Mouse (Mus musculus): ENCODE data around the gene Rtn1. TPM values are rescaled to one million over a fixed set of nuclear protein-coding genes. Genes with fewer than 3 reads are reported as not detected.

Rtn1 gene
- polyA plus RNA-seq, 1 experiment from 2014 or later = 3,115 TPM

DNA sequence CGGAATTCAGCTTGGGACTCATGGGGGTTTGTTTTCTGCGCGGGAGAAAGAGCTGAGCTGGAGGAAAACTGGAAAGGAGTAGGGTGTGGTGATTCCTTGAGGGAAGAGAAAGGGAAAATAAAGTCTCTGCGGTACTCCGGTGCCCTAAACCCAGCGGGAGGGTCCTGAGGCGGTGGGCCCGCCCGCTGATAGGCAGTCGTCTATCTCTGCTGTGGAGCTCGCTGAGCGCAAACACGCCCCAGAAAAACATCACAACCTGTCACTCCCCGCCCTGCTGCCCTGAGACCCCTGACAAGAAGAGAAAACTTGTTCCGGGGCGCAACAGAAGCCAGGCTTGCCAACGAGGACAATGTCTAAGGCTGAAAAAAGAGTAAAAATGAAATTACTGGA lies 1.1 kb downstream of the Rtn1 start:
- H3K36me3 ChIP-seq (replicated peaks) = no peaks in the 10 kb centered on the region
- H3K9me3 ChIP-seq = no peaks in the 10 kb centered on the region
- peaks cover 19% of the 10 kb centered on the region for H3K4me1 ChIP-seq
- peak; percentile 58 for ATAC-seq (replicated peaks)
- H3K27ac ChIP-seq = peak overlapping the region; percentile 91
- H3K9ac ChIP-seq = peak overlapping the region; percentile 86
- H3K4me3 ChIP-seq = peak overlapping the region; percentile 86
- H3K4me2 ChIP-seq = peak overlapping the region; percentile 70
- H3K27me3 ChIP-seq (replicated peaks) = no peaks in the 10 kb centered on the region
- WGBS = under 1% methylated on average over 17 of the region's 17 CpGs

DNA sequence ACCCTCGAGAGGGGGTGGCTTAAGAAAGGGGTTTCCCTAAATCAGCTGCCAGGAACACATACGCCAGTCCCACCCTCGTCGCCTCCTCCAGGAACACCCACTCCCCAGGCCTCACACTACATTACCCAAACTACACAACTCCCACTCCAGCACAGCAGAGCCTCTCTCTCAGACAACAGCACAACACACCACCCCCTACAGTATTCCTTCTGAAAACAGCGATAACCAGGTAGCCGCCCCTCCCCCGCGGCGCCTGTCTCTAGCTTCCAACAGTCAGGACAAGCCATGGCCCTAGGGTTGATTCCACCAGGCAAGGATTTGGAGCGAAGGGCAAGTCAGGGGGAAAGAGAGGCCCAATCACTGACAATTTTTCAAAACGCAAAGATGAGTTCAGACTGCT lies 1.7 kb downstream of the Rtn1 start:
- peak overlapping the region; percentile 86 for H3K9ac ChIP-seq
- peak; percentile 40; the same call in 1 of the 2 replicates for ATAC-seq (replicated peaks)
- H3K4me2 ChIP-seq = peak overlapping the region; percentile 70
- 9% methylated on average over 11 of the region's 11 CpGs for WGBS
- H3K27me3 ChIP-seq (replicated peaks) = no peaks in the 10 kb centered on the region
- H3K36me3 ChIP-seq (replicated peaks) = no peaks in the 10 kb centered on the region
- H3K9me3 ChIP-seq = no peaks in the 10 kb centered on the region
- peaks cover 19% of the 10 kb centered on the region for H3K4me1 ChIP-seq
- H3K4me3 ChIP-seq = peak overlapping the region; percentile 86
- peak overlapping the region; percentile 91; the same call in 1 of the 2 replicates for H3K27ac ChIP-seq

DNA sequence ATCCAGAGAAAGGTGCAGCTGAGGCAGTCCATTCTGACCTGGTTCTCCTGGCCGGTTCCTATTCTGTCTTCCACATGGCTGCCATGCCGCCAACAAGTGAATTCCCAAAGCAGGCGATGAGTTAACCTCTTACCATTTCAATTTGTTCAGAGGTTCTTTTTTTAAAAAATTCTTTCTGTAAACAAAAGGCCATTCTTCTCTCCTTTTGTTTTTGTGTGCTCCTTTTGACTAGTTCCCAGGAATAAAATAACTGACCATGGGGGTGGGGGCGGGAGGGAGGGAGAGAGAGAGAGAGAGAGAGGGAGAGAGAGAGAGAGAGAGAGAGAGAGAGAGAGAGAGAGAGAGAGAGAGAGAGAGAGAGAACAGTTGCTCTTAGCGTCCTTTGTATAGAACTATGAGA lies 3.8 kb downstream of the Rtn1 start:
- Histone ChIP-seq H3K27me3 (replicated peaks) (no peaks in the 10 kb centered on the region), H3K9me3 (no peaks in the 10 kb centered on the region), H3K4me2 (no peak overlapping the region), H3K27ac (no peak overlapping the region), H3K4me3 (no peak overlapping the region), H3K9ac (no peak overlapping the region), H3K4me1 (peaks cover 19% of the 10 kb centered on the region), H3K36me3 (replicated peaks) (no peaks in the 10 kb centered on the region)
- no peak for ATAC-seq (replicated peaks)
- WGBS = 24% methylated on average over 4 of the region's 5 CpGs

DNA sequence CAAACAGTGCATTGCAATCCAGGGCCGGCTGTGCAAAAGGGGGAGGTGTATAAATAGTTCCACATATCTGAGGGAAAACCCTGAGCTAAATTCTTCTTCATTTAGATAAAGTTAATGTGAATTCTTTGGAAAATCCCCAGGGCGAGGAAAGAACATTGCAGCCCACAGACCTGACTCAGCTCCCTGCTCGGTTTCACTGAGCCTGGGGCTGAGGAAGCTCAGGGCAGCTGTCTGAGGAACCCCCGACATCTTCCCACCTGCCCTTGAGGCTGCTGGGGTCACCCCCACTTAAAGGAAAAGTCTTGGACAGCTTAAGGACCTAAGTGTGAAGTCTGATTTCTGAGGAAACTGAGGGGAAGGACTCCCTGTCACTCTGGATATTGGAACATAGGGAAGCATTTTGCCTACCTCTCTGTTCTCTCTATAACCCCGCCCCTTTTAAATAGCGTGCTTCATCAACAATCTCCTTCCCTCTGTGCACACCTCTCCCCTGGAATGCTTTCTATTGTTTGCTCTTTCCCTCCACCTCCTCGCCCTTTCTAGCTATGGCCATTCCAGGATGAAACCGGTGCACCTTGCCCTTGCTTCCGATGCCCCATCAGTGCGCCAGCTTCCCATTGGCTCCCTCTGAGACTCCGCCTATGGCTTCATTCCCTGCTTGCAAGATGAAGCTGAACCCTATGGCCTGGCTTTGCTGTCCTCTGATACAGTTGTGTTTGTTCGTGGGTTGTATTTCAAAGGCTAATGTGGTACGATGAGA lies 15.6 kb downstream of the Rtn1 start:
- Histone ChIP-seq H3K36me3 (replicated peaks) (no peaks in the 10 kb centered on the region), H3K9me3 (no peaks in the 10 kb centered on the region), H3K4me1 (peaks cover 7% of the 10 kb centered on the region; the same call in 1 of the 2 replicates), H3K27ac (no peak overlapping the region), H3K4me3 (no peak overlapping the region), H3K9ac (no peak overlapping the region), H3K4me2 (no peak overlapping the region), H3K27me3 (replicated peaks) (no peaks in the 10 kb centered on the region)
- WGBS = 58% methylated on average over 13 of the region's 13 CpGs
- no peak for ATAC-seq (replicated peaks)

DNA sequence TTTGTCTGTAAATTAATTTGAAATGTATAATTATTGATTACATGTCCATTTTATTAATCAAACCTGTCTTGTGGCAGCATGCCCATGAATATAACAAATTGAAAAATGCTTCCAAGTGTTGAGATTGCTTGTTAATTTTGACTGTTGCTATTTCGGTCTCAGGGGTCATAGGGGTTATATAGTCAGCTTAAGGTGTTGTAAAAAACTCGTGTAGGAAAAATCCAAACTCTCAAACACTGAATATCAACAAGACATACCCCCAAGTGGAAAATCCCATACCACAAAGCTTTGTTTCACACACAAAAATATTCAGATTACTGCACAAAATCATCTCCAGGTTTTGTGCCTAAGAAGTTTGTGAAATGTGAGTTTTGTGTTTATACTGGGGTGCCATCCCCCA lies 18.5 kb downstream of the Rtn1 start:
- Histone ChIP-seq H3K27me3 (replicated peaks) (no peaks in the 10 kb centered on the region), H3K4me2 (no peak overlapping the region), H3K9me3 (no peaks in the 10 kb centered on the region), H3K27ac (no peak overlapping the region), H3K9ac (no peak overlapping the region), H3K36me3 (replicated peaks) (no peaks in the 10 kb centered on the region), H3K4me3 (no peak overlapping the region), H3K4me1 (peaks cover 7% of the 10 kb centered on the region; the same call in 1 of the 2 replicates)
- ATAC-seq (replicated peaks) = no peak
- 79% methylated on average over 2 of the region's 2 CpGs for WGBS

DNA sequence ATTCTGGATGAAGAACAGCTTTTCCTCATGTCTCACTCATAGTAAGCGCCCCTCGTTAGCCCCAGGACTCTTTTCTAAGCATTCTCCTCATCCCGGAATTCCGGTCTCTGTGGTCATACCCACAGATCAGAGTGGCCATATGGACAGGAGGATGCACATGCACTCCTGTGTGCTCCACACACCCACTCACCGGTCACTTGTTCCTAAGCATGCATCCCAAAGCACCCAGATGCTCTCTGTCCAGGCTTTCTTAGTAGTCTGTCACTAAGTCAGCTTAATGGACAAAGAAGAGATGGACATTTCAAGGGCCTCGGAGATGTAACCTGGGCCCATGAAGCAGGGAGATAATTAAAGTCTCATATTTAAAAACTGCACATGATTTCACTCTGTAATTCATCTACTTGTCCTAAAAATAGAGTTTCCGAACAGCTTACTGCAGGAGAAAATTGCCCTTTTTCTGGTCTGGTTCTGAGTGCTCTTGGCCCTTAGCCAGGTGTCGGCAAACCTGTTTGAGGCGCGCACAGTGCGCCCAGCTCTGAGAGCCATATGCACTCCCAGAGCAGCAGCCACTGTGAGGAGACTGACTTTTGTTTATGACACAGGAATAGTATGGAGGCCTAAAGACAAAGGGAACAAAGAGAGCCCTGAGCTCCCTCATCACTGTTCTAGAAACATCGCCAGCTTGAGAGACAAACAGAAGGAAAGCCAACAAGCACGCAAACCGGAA lies 19.3 kb downstream of the Rtn1 start:
- H3K9ac ChIP-seq = no peak overlapping the region
- H3K27ac ChIP-seq = peak overlapping the region; percentile 45
- no peak overlapping the region for H3K4me2 ChIP-seq
- H3K27me3 ChIP-seq (replicated peaks) = no peaks in the 10 kb centered on the region
- H3K4me1 ChIP-seq = peaks cover 7% of the 10 kb centered on the region; the same call in 1 of the 2 replicates
- peak; percentile 58; the same call in 1 of the 2 replicates for ATAC-seq (replicated peaks)
- H3K4me3 ChIP-seq = no peak overlapping the region
- 83% methylated on average over 14 of the region's 14 CpGs for WGBS
- H3K9me3 ChIP-seq = no peaks in the 10 kb centered on the region
- H3K36me3 ChIP-seq (replicated peaks) = no peaks in the 10 kb centered on the region

DNA sequence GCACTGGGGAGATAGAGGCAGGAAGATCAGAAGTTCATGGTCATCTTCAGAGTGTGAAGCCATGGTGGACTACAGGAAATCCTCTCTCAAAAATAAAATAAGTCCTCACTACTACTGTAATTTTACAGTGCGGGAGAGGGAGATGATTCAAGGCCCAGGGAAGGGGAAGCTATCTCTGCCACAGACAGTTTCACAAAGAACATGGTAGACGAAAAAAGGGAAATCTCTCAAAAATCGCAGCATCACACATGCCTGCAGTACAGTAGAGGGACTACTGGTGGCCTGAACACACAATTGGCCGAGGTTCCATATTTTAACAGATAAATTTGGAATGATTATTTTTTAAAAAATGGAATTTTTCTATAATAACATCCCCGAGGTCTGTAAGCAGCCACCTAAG lies 20.0 kb downstream of the Rtn1 start:
- Histone ChIP-seq H3K36me3 (replicated peaks) (no peaks in the 10 kb centered on the region), H3K4me3 (no peak overlapping the region), H3K4me2 (no peak overlapping the region), H3K4me1 (peaks cover 7% of the 10 kb centered on the region; the same call in 1 of the 2 replicates), H3K9ac (no peak overlapping the region), H3K27me3 (replicated peaks) (no peaks in the 10 kb centered on the region), H3K9me3 (no peaks in the 10 kb centered on the region), H3K27ac (no peak overlapping the region)
- WGBS = 91% methylated on average over 5 of the region's 5 CpGs
- ATAC-seq (replicated peaks) = no peak

DNA sequence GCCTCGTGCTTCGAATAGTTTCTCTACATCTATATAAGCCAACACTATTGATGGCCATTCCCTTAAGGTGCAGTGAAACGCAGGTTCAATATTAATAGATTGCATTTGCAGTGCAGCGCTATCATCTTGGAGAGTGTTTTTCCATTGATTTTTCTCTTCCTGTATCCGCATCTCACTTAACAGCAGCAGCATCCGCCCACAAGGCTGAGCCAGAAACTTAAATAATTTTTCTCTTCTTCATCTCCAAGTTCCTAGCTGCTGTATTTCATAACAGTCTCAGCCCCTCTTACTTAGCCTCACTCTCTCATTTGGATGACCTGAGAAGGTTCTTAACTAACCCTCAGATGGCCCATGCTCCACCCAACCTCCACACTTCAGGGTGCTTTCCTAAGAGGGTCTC lies 20.7 kb downstream of the Rtn1 start:
- no peak overlapping the region for H3K27ac ChIP-seq
- no peak overlapping the region for H3K4me3 ChIP-seq
- no peak overlapping the region for H3K9ac ChIP-seq
- no peaks in the 10 kb centered on the region for H3K27me3 ChIP-seq (replicated peaks)
- H3K4me2 ChIP-seq = no peak overlapping the region
- no peak for ATAC-seq (replicated peaks)
- peaks cover 7% of the 10 kb centered on the region; the same call in 1 of the 2 replicates for H3K4me1 ChIP-seq
- no peaks in the 10 kb centered on the region for H3K36me3 ChIP-seq (replicated peaks)
- WGBS = 88% methylated on average over 6 of the region's 6 CpGs
- no peaks in the 10 kb centered on the region for H3K9me3 ChIP-seq

DNA sequence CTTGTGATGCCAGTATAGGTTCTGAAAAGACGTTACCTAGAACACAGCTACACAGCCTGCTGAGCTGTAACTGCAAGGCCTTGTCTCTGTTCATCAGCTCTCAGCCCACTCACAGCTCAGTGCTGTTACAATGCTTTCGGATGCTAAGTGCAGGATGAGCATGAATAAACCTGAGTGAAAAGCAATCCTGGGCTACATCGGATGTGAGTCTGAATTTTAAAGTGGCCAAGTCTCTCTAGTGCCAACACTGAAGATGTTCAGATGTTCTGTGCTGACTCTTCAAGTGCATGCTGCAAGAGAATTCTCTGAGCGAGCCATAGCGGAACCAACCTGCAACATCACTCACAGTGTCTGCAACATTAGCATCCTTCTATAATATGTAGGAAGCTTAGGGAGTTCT lies 32.5 kb downstream of the Rtn1 start:
- no peak overlapping the region for H3K4me2 ChIP-seq
- WGBS = 75% methylated on average over 5 of the region's 5 CpGs
- no peak for ATAC-seq (replicated peaks)
- no peaks in the 10 kb centered on the region for H3K27me3 ChIP-seq (replicated peaks)
- H3K27ac ChIP-seq = no peak overlapping the region
- H3K36me3 ChIP-seq (replicated peaks) = no peaks in the 10 kb centered on the region
- H3K4me3 ChIP-seq = no peak overlapping the region
- no peak overlapping the region for H3K9ac ChIP-seq
- H3K9me3 ChIP-seq = no peaks in the 10 kb centered on the region
- H3K4me1 ChIP-seq = peaks cover 29% of the 10 kb centered on the region

DNA sequence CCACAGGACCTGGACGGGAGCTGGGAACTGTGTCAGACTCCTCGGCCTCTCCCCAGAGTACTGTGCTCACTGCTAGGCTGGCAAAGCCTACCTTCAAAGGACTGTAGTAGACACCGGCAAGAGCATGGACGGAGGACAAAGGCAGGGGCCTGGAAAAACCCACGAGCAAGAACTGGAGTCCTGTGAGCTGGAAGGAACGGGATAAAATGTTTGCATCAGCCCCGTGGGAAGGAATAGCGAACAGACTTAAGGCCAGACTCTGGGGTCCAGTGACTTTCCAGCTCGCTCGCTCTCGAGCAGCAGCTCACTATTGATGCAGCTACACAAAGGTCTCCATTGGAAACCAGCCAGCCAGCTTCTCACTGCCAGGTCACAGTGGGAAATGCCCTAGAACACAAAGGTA lies 34.0 kb downstream of the Rtn1 start:
- no peak overlapping the region for H3K9ac ChIP-seq
- 9% methylated on average over 11 of the region's 11 CpGs for WGBS
- no peaks in the 10 kb centered on the region for H3K27me3 ChIP-seq (replicated peaks)
- peaks cover 29% of the 10 kb centered on the region for H3K4me1 ChIP-seq
- no peaks in the 10 kb centered on the region for H3K9me3 ChIP-seq
- no peak overlapping the region for H3K4me3 ChIP-seq
- H3K4me2 ChIP-seq = peak overlapping the region; percentile 27
- H3K36me3 ChIP-seq (replicated peaks) = no peaks in the 10 kb centered on the region
- peak overlapping the region; percentile 75 for H3K27ac ChIP-seq
- peak; percentile 71 for ATAC-seq (replicated peaks)

DNA sequence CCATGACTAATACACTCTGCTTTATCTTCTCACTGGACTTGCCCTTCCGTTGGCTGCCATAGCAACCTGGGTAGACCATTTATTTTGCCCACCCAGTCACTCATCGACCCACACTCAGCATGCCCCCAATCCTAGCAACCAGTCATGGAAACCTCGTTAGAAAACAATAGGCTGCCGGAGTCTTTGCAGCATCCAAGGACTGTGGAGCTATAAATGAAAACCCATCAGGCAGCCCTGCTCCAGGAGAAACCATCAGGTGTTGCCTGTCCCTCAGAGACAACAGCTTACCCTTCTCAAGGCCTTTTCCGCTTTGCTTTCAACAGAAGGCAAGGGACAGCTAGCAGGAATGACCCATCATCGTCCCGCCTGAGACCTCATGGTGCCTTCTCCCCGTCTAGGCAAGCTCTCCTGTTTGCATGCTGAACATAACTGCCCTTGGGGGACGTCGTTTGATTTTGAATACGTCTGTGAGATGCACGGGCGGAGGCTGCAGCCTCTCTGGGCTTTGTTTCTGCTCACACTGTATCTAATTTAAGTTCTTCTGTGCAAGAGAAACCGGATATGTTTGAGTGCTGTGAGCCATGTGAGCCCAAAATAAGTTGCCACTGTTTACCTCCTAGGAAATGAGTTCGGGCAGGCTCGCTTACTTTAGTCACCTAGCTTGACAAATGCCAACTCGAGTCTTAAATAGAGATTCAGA lies 34.8 kb downstream of the Rtn1 start:
- no peak overlapping the region for H3K9ac ChIP-seq
- ATAC-seq (replicated peaks) = peak; percentile 69
- peak overlapping the region; percentile 75 for H3K27ac ChIP-seq
- WGBS = 21% methylated on average over 17 of the region's 17 CpGs
- H3K4me1 ChIP-seq = peaks cover 29% of the 10 kb centered on the region
- H3K9me3 ChIP-seq = no peaks in the 10 kb centered on the region
- H3K27me3 ChIP-seq (replicated peaks) = no peaks in the 10 kb centered on the region
- no peak overlapping the region for H3K4me3 ChIP-seq
- peak overlapping the region; percentile 27; the same call in 1 of the 2 replicates for H3K4me2 ChIP-seq
- H3K36me3 ChIP-seq (replicated peaks) = no peaks in the 10 kb centered on the region

DNA sequence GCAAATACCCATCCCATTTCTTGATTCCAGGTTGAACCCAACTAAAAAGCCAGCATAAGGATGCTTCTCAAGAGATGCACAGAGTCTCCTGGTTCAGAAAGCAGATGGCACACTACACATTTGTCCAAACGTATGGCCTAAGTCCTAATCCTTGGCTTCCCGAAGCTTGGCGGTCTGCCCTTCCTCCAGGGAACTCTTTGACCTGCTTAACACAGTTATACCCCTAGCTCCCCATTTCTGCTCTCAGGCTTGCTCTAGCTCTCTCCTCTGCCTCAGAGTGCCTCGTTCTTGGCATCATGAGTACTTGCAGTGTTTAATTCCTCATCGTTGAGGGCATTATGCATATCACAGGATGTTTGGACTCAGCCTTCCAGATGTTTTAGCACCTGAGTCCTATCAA lies 38.8 kb downstream of the Rtn1 start:
- no peak for ATAC-seq (replicated peaks)
- peaks cover 43% of the 10 kb centered on the region for H3K4me1 ChIP-seq
- no peaks in the 10 kb centered on the region for H3K27me3 ChIP-seq (replicated peaks)
- H3K9me3 ChIP-seq = no peaks in the 10 kb centered on the region
- WGBS = 67% methylated on average over 5 of the region's 5 CpGs
- no peak overlapping the region for H3K4me2 ChIP-seq
- no peaks in the 10 kb centered on the region for H3K36me3 ChIP-seq (replicated peaks)
- H3K4me3 ChIP-seq = no peak overlapping the region
- H3K27ac ChIP-seq = no peak overlapping the region
- H3K9ac ChIP-seq = no peak overlapping the region

Data from midbrain, embryonic 15.5 days (tissue).